ENCODE assay signal across 20 mouse cellular contexts in the genomic region with DNA sequence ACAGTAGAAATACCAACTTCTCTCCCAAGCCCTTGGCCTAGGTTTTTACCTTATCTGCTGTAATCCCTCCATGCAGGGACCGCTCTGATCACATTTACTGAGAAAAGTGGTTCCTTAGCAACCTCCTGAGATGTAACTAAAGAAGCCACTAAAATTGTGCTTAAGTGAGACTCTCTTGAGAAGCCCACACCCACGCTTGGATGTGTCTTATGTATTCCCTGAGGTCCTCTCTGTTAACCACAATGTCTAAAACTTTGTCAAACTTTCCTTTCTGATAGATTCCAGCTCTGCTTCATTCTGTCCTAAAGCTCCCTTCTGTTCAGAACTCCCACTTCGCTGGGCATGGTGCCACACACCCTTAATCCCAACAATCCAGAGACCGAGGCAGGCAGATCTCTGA. TPM values are rescaled to one million over a fixed set of nuclear protein-coding genes. Genes with fewer than 3 reads are reported as not detected.
DNase-seq lines count a peak whose midpoint lies in the region; ATAC-seq lines count a peak whose summit lies in the region.
"Had no signal": no experiment of that assay in that cellular context is flagged by ENCODE, and none has a peak within 500 bp of the region (broad histone marks: within the 10 kb centered on the region; RNA-seq: fewer than 3 reads in every experiment).

No protein-coding gene starts in this region.

- 90% methylated on average over 4 of the region's 4 CpGs for WGBS in forebrain, embryonic 10.5 days
- WGBS in forebrain, embryonic 15.5 days = 81% methylated on average over 4 of the region's 4 CpGs
- WGBS in hindbrain, embryonic 10.5 days = 88% methylated on average over 4 of the region's 4 CpGs
- 89% methylated on average over 4 of the region's 4 CpGs for WGBS in hindbrain, embryonic 13.5 days

- peak overlapping the region; percentile 68 for H3K27ac ChIP-seq in forebrain, embryonic 10.5 days
- no peak overlapping the region for H3K27ac ChIP-seq in forebrain, embryonic 15.5 days (replicated peaks)
- H3K27ac ChIP-seq in hindbrain, embryonic 10.5 days = peak overlapping the region; percentile 9
- H3K27ac ChIP-seq in hindbrain, embryonic 13.5 days = no peak overlapping the region

- DNase-seq in forebrain, embryonic 10.5 days (ENCODE audit: extremely low spot score, low spot score) = no peak
- DNase-seq in hindbrain, embryonic 10.5 days (ENCODE audit: low spot score) = no peak
- DNase-seq in right cerebral cortex, adult 18-20 months = peak; percentile 76
- no peak for DNase-seq in right cerebral cortex, postnatal 25 days
- peak; percentile 82 for DNase-seq in telencephalon, adult 2 months (ENCODE audit: low read depth, low spot score)
- DNase-seq in B cell, adult 2 months = no peak
- DNase-seq: adrenal gland, postnatal 14 days; cerebellum, adult 2 months; cerebellum, postnatal 10 days; embryo, embryonic 11 days; gastrocnemius, postnatal 25 days; kidney, adult 11 months had no signal

- no peak overlapping the region for H3K9ac ChIP-seq in forebrain, embryonic 15.5 days (replicated peaks)
- no peak overlapping the region for H3K9ac ChIP-seq in hindbrain, embryonic 13.5 days
- H3K9ac ChIP-seq: heart, embryonic 12.5 days had no signal

- no peak overlapping the region for H3K4me2 ChIP-seq in forebrain, embryonic 15.5 days (replicated peaks)
- H3K4me2 ChIP-seq in hindbrain, embryonic 13.5 days = no peak overlapping the region
- H3K4me2 ChIP-seq: heart, embryonic 12.5 days had no signal

- H3K9me3 ChIP-seq in forebrain, embryonic 10.5 days = no peaks in the 10 kb centered on the region
- no peaks in the 10 kb centered on the region for H3K9me3 ChIP-seq in forebrain, embryonic 15.5 days
- H3K9me3 ChIP-seq in hindbrain, embryonic 10.5 days = no peaks in the 10 kb centered on the region
- H3K9me3 ChIP-seq in hindbrain, embryonic 13.5 days = no peaks in the 10 kb centered on the region
- H3K9me3 ChIP-seq: heart, embryonic 12.5 days had no signal

- H3K27me3 ChIP-seq in forebrain, embryonic 10.5 days (ENCODE audit: poor library complexity, severe bottlenecking) = no peaks in the 10 kb centered on the region
- no peaks in the 10 kb centered on the region for H3K27me3 ChIP-seq in forebrain, embryonic 15.5 days
- no peaks in the 10 kb centered on the region for H3K27me3 ChIP-seq in hindbrain, embryonic 10.5 days (ENCODE audit: insufficient read depth, poor library complexity, severe bottlenecking)
- H3K27me3 ChIP-seq in hindbrain, embryonic 13.5 days = no peaks in the 10 kb centered on the region
- H3K27me3 ChIP-seq: heart, embryonic 12.5 days; Patski had no signal

- no peaks in the 10 kb centered on the region for H3K36me3 ChIP-seq in forebrain, embryonic 10.5 days (replicated peaks)
- no peaks in the 10 kb centered on the region for H3K36me3 ChIP-seq in forebrain, embryonic 15.5 days
- H3K36me3 ChIP-seq in hindbrain, embryonic 10.5 days = no peaks in the 10 kb centered on the region
- no peaks in the 10 kb centered on the region for H3K36me3 ChIP-seq in hindbrain, embryonic 13.5 days
- H3K36me3 ChIP-seq: heart, embryonic 12.5 days had no signal

- no peak for ATAC-seq in forebrain, embryonic 15.5 days (replicated peaks)
- no peak for ATAC-seq in hindbrain, embryonic 13.5 days (ENCODE audit: low FRiP score)
- ATAC-seq: activated CD4-positive, CD25-positive, alpha-beta regulatory T cell, adult 4 months; forebrain, embryonic 16.5 days; hindbrain, embryonic 16.5 days; inflammation-experienced regulatory T-cells, adult 6 months; Patski had no signal

- peaks cover 64% of the 10 kb centered on the region for H3K4me1 ChIP-seq in forebrain, embryonic 10.5 days
- peaks cover 17% of the 10 kb centered on the region for H3K4me1 ChIP-seq in forebrain, embryonic 15.5 days
- H3K4me1 ChIP-seq in hindbrain, embryonic 10.5 days (replicated peaks) = peaks cover 55% of the 10 kb centered on the region
- H3K4me1 ChIP-seq in hindbrain, embryonic 13.5 days (replicated peaks) = peaks cover 24% of the 10 kb centered on the region

- H3K4me3 ChIP-seq in forebrain, embryonic 10.5 days = no peak overlapping the region
- H3K4me3 ChIP-seq in forebrain, embryonic 15.5 days = no peak overlapping the region
- no peak overlapping the region for H3K4me3 ChIP-seq in hindbrain, embryonic 10.5 days
- H3K4me3 ChIP-seq in hindbrain, embryonic 13.5 days = no peak overlapping the region
- H3K4me3 ChIP-seq: heart, embryonic 12.5 days had no signal

RNA-seq across cellular contexts. Expression of a gene that starts 13.5 kb away (rescaled TPM):
- polyA plus RNA-seq in forebrain, embryonic 10.5 days (2016; fragmentation: Nextera tagmentation; extraction: Ambion mirVana) = 56.5 and 57.5 TPM in 2 replicates
- polyA plus RNA-seq in forebrain, embryonic 15.5 days (2015; fragmentation: Nextera tagmentation; extraction: Ambion mirVana) = 65.1 and 69.1 TPM in 2 replicates
- polyA plus RNA-seq in hindbrain, embryonic 10.5 days (2016; fragmentation: Nextera tagmentation; extraction: Ambion mirVana) = 53.5 and 53.6 TPM in 2 replicates
- polyA plus RNA-seq in hindbrain, embryonic 13.5 days (2015; fragmentation: Nextera tagmentation; extraction: Ambion mirVana) = 65.3 and 67.9 TPM in 2 replicates

RNA-seq across cellular contexts. Expression of a gene that starts 13.5 kb away (rescaled TPM):
- polyA plus RNA-seq in forebrain, embryonic 10.5 days (2016; fragmentation: Nextera tagmentation; extraction: Ambion mirVana) = 57.9 and 62.6 TPM in 2 replicates
- polyA plus RNA-seq in forebrain, embryonic 15.5 days (2015; fragmentation: Nextera tagmentation; extraction: Ambion mirVana) = 48.2 and 48.7 TPM in 2 replicates
- polyA plus RNA-seq in hindbrain, embryonic 10.5 days (2016; fragmentation: Nextera tagmentation; extraction: Ambion mirVana) = 55.3 and 59.2 TPM in 2 replicates
- 55.1 and 62.1 TPM in 2 replicates for polyA plus RNA-seq in hindbrain, embryonic 13.5 days (2015; fragmentation: Nextera tagmentation; extraction: Ambion mirVana)

RNA-seq across cellular contexts. Expression of a gene that starts 21.6 kb away (rescaled TPM):
- polyA plus RNA-seq in forebrain, embryonic 10.5 days (2016; fragmentation: Nextera tagmentation; extraction: Ambion mirVana) = 23.7 and 23.8 TPM in 2 replicates
- polyA plus RNA-seq in forebrain, embryonic 15.5 days (2015; fragmentation: Nextera tagmentation; extraction: Ambion mirVana) = 10.6 and 12.0 TPM in 2 replicates
- 15.1 and 16.2 TPM in 2 replicates for polyA plus RNA-seq in hindbrain, embryonic 10.5 days (2016; fragmentation: Nextera tagmentation; extraction: Ambion mirVana)
- polyA plus RNA-seq in hindbrain, embryonic 13.5 days (2015; fragmentation: Nextera tagmentation; extraction: Ambion mirVana) = 8.6 and 9.3 TPM in 2 replicates

RNA-seq across cellular contexts. Expression of a gene that starts 27.4 kb away (rescaled TPM):
- 1,567 and 1,577 TPM in 2 replicates for polyA plus RNA-seq in forebrain, embryonic 10.5 days (2016; fragmentation: Nextera tagmentation; extraction: Ambion mirVana)
- 1,536 and 1,584 TPM in 2 replicates for polyA plus RNA-seq in forebrain, embryonic 15.5 days (2015; fragmentation: Nextera tagmentation; extraction: Ambion mirVana)
- 2,059 and 2,773 TPM in 2 replicates for polyA plus RNA-seq in hindbrain, embryonic 10.5 days (2016; fragmentation: Nextera tagmentation; extraction: Ambion mirVana)
- polyA plus RNA-seq in hindbrain, embryonic 13.5 days (2015; fragmentation: Nextera tagmentation; extraction: Ambion mirVana) = 1,675 and 1,703 TPM in 2 replicates

RNA-seq across cellular contexts. Expression of a gene that starts 59.1 kb away (rescaled TPM):
- 137 and 141 TPM in 2 replicates for polyA plus RNA-seq in forebrain, embryonic 10.5 days (2016; fragmentation: Nextera tagmentation; extraction: Ambion mirVana)
- 430 and 440 TPM in 2 replicates for polyA plus RNA-seq in forebrain, embryonic 15.5 days (2015; fragmentation: Nextera tagmentation; extraction: Ambion mirVana)
- 192 and 303 TPM in 2 replicates for polyA plus RNA-seq in hindbrain, embryonic 10.5 days (2016; fragmentation: Nextera tagmentation; extraction: Ambion mirVana)
- polyA plus RNA-seq in hindbrain, embryonic 13.5 days (2015; fragmentation: Nextera tagmentation; extraction: Ambion mirVana) = 571 and 589 TPM in 2 replicates

Comparison
In these comparisons a context has a peak if more than half of its experiments do, and no peak if none do; other contexts are left out.
1. DNase-seq: peak in right cerebral cortex, adult 18-20 months (single experiment) and telencephalon, adult 2 months (single experiment); none in forebrain, embryonic 10.5 days (single experiment), hindbrain, embryonic 10.5 days (single experiment), right cerebral cortex, postnatal 25 days (single experiment) and B cell, adult 2 months (0 of 2).
2. H3K27ac ChIP-seq: peak in forebrain, embryonic 10.5 days (single experiment) and hindbrain, embryonic 10.5 days (single experiment); none in forebrain, embryonic 15.5 days (single experiment) and hindbrain, embryonic 13.5 days (single experiment).